Mouse (Mus musculus) embryonic facial prominence, embryonic 13.5 days (tissue): Measurements from ENCODE around the gene B4galt3. TPM values are rescaled to one million over a fixed set of nuclear protein-coding genes. Genes with fewer than 3 reads are reported as not detected.
A peak's percentile ranks its signal among the peaks of the same experiment; 100 is the strongest.

Experiments
- ATAC-seq: fragments of 200-750 bp; cut with Nextera tagmentation; 2 replicates; pipeline ENCODE4 v1.8.0; 2017; ENCODE audit warnings: low read depth; ENCODE audit not compliant: insufficient number of reproducible peaks, insufficient read depth, low FRiP score, low TSS enrichment
- H3K27ac ChIP-seq: fragments of 300-500 bp; sonication (generic); 2 replicates; pipeline ENCODE4 v1.5.1; 2015; ENCODE audit warnings: moderate library complexity, mild to moderate bottlenecking, inconsistent platforms
- H3K27me3 ChIP-seq: fragments of 300-500 bp; sonication (generic); 2 replicates; pipeline ENCODE4 v1.6.1; 2015; ENCODE audit warnings: mild to moderate bottlenecking, inconsistent platforms
- H3K36me3 ChIP-seq: fragments of 300-500 bp; sonication (generic); 2 replicates; pipeline ENCODE4 v1.6.1; 2015; ENCODE audit warnings: mild to moderate bottlenecking, inconsistent platforms
- H3K4me1 ChIP-seq: fragments of 300-500 bp; sonication (generic); 2 replicates; pipeline ENCODE4 v1.6.1; 2015; ENCODE audit warnings: inconsistent platforms
- H3K4me2 ChIP-seq: fragments of 300-500 bp; sonication (generic); 2 replicates; pipeline ENCODE4 v1.6.1; 2015; ENCODE audit warnings: moderate library complexity, mild to moderate bottlenecking, inconsistent platforms
- H3K4me3 ChIP-seq: fragments of 300-500 bp; sonication (generic); 2 replicates; pipeline ENCODE4 v1.5.1; 2015; ENCODE audit warnings: mild to moderate bottlenecking, inconsistent platforms
- H3K9ac ChIP-seq: fragments of 300-500 bp; sonication (generic); 2 replicates; pipeline ENCODE4 v1.6.1; 2015; ENCODE audit warnings: mild to moderate bottlenecking, inconsistent platforms
- H3K9me3 ChIP-seq: fragments of 300-500 bp; sonication (generic); 2 replicates; pipeline ENCODE4 v1.6.1; 2016; ENCODE audit warnings: inconsistent platforms
- WGBS: fragments of 180-500 bp; shearing (Covaris S2); methylation state at CpG from one replicate; pipeline ENCODE4 v1.1.7; 2015; ENCODE audit warnings: mixed read lengths; 5-methylcytosine and 5-hydroxymethylcytosine counted together
- polyA plus RNA-seq: library from polyadenylated mRNA; unstranded; fragments of >200 nt; fragmentation: Nextera tagmentation; extraction: Ambion mirVana; gene quantifications from 2 replicates; pipeline ENCODE4 v1.2.1, GENCODE M21; 2015

The B4galt3 gene
- 82.1 and 84.2 TPM in 2 replicates for polyA plus RNA-seq

GRCm38 (mm10) chr1:171269848-171270572 lies at the start of gene B4galt3:
TSS of gene B4galt3 (plus strand) at chr1:171270328.
- peak within 1 kb of the TSS; percentile 95 for H3K4me2 ChIP-seq
- H3K36me3 ChIP-seq, result peaks cover 34% of the 10 kb centered on the region
- H3K4me1 ChIP-seq, result peaks cover 20% of the 10 kb centered on the region
- H3K9me3 ChIP-seq, result no peaks in the 10 kb centered on the region
- H3K4me3 ChIP-seq, result peak within 1 kb of the TSS; percentile 83
- ATAC-seq, result peak; percentile 90
- no peaks in the 10 kb centered on the region for H3K27me3 ChIP-seq
- H3K9ac ChIP-seq, result peak within 1 kb of the TSS; percentile 85
- WGBS, result 3% methylated on average over 36 of the region's 36 CpGs
- peak within 1 kb of the TSS; percentile 68 for H3K27ac ChIP-seq

DNA sequence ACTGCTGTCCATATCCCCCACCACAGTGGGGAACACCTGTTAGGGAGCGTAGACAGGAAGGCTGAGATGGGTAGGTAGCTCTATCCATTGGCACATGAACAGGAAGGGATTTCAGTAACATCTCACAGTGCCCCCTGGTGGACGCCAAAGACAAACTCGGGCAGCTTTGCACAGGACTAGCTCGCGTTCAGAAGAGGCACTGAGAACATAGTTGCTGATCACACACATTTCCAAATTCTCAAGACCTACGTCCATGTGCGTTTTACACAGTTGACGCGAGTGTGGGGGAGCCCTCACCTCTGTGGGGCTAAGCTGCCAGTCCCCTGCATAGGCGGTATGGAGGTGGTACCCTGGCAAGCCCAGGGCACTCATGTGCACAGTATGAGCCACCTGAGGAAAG lies 49.3 kb upstream of the B4galt3 start:
- WGBS, result 7% methylated on average over 10 of the region's 10 CpGs
- Histone ChIP-seq H3K4me1 (peaks cover 13% of the 10 kb centered on the region), H3K9me3 (no peaks in the 10 kb centered on the region), H3K4me3 (peak overlapping the region; percentile 72), H3K4me2 (peak overlapping the region; percentile 89), H3K27me3 (no peaks in the 10 kb centered on the region), H3K36me3 (peaks cover 23% of the 10 kb centered on the region), H3K27ac (no peak overlapping the region), H3K9ac (no peak overlapping the region)
- ATAC-seq, result no peak; the same call in 1 of the 2 replicates

DNA sequence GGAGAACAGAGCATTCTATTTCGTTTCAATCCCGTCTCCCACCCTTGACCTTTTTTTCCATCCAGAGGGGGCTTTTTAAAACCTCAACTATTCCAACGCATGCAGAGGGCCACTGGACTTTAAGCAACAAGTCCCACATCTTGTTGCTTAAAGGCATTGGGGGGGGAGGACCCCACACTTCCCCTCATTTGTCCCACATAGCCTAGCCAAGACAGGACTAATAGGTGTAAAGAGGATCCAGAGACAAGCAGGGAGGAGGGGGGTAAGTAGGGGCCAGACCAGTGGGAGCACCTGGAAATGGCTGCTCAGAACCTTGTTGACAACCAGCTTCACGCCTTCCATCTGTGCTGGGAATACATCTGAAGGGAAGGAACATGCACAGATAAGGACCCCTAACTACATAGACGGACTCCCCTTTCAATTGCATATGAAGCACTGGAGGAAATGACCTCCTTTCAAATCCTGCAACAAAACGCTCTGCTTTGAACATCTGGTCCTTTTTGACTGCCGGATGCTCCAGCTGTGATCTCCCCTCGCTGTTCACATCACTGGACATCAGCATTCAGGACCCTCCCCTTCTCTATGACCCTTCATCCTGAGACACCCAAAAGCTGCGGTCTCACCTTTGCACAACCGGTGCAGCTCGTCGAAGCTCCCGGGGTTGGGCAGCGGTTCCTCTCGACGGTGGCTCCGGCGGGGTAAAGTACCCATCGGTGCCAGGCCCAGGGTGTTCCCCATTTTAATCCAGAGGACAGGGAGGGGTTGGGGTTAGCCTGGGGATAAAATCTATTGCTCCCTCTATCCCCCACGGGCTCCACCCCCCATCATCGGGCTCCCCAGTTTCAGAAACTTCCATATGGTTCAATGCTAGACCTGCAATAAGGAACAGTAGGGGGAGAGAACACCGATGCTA lies 48.6 kb upstream of the B4galt3 start:
- Histone ChIP-seq H3K27me3 (no peaks in the 10 kb centered on the region), H3K36me3 (peaks cover 23% of the 10 kb centered on the region), H3K4me1 (peaks cover 13% of the 10 kb centered on the region), H3K9me3 (no peaks in the 10 kb centered on the region), H3K4me2 (peak overlapping the region; percentile 89), H3K27ac (no peak overlapping the region), H3K9ac (peak overlapping the region; percentile 68), H3K4me3 (peak overlapping the region; percentile 72)
- ATAC-seq, result no peak
- 6% methylated on average over 22 of the region's 22 CpGs for WGBS

DNA sequence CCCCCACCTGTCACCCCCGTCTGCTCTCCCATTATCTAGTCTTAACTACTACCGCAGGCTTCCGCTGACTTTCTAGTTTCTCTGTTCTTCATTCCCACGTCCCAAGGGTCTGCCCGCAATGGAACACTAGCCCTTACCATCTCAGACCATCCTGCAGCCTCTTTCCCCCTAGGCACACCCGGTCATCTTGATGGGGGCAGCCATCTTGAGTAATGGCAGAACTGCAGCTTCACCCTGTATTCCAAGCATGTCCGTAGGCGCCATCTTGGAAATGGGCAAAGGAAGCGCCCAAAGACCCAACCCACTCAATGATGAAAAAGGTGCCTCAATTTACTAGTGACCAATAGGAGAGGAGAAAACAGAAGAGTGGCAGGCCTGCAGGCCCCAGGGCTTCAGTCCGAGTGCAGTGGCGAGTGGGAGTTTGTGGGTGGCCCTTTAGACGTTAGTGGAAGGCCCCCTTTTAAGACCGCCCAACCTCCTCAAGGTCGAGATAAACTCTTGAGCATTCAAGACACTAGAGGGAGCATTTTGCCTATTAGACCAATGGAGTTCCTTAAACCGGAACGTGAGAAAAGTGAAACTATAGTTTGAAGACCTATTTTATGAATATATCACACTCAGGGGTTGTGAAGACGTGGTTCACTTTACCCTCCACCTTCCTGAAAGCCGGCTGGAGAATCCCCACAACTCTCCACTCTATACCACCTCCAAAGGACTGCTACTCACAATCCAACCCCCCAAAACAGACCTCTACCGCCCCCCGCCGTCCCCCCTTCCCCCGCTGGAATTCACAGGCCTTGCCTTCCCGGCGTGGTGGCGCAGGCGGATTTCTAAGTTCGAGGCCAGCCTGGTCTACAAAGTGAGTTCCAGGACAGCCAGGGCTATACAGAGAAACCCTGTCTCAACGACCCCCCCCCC lies 47.6 kb upstream of the B4galt3 start, which contains the start of gene Tomm40l:
Tomm40l (minus strand) TSS at position 277 of the 918 bp plus-strand sequence.
- no peaks in the 10 kb centered on the region for H3K9me3 ChIP-seq
- no peaks in the 10 kb centered on the region for H3K27me3 ChIP-seq
- H3K36me3 ChIP-seq, result peaks cover 23% of the 10 kb centered on the region
- H3K9ac ChIP-seq, result peak within 1 kb of the TSS; percentile 68
- peak; percentile 98 for ATAC-seq
- peaks cover 13% of the 10 kb centered on the region for H3K4me1 ChIP-seq
- H3K4me2 ChIP-seq, result peak within 1 kb of the TSS; percentile 89
- WGBS, result 2% methylated on average over 28 of the region's 28 CpGs
- H3K27ac ChIP-seq, result peak within 1 kb of the TSS; percentile 89
- peak within 1 kb of the TSS; percentile 72 for H3K4me3 ChIP-seq

DNA sequence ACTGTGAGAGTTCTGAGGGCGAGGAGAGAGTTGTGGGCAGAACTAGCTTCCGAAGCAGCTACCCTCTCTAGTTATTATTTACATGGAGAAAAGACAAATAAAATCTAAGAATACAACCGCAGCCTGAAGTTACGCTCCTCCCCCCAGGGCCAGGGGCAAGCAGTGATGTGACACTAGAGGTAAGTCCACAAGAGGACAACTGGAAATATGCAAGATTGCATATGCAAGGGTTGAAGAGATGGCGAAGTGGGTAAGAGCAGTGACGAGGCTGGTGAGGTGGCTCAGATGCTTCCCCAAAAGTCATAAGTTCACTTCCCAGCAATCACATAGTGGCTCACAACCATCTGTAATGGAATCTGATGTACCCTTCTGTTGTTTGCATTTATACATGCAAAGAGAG lies 47.0 kb upstream of the B4galt3 start:
- no peak for ATAC-seq
- WGBS, result 82% methylated on average over 6 of the region's 6 CpGs
- H3K9me3 ChIP-seq, result no peaks in the 10 kb centered on the region
- H3K27me3 ChIP-seq, result no peaks in the 10 kb centered on the region
- H3K4me3 ChIP-seq, result peak overlapping the region; percentile 72
- peaks cover 20% of the 10 kb centered on the region for H3K36me3 ChIP-seq
- peak overlapping the region; percentile 50 for H3K4me2 ChIP-seq
- H3K4me1 ChIP-seq, result peaks cover 13% of the 10 kb centered on the region
- peak overlapping the region; percentile 60 for H3K9ac ChIP-seq
- H3K27ac ChIP-seq, result peak overlapping the region; percentile 89

GRCm38 (mm10) chr1:171223796-171224195 lies 46.3 kb upstream of the B4galt3 start:
- H3K4me2 ChIP-seq, result no peak overlapping the region
- 81% methylated on average over 2 of the region's 2 CpGs for WGBS
- no peak overlapping the region for H3K4me3 ChIP-seq
- no peak overlapping the region for H3K27ac ChIP-seq
- no peaks in the 10 kb centered on the region for H3K9me3 ChIP-seq
- no peaks in the 10 kb centered on the region for H3K27me3 ChIP-seq
- peaks cover 14% of the 10 kb centered on the region for H3K36me3 ChIP-seq
- no peak overlapping the region for H3K9ac ChIP-seq
- peaks cover 13% of the 10 kb centered on the region for H3K4me1 ChIP-seq
- no peak for ATAC-seq

GRCm38 (mm10) chr1:171224857-171225256 lies 45.3 kb upstream of the B4galt3 start, which contains the start of gene Apoa2:
TSS of gene Apoa2 (plus strand) at chr1:171225054.
- H3K9me3 ChIP-seq, result no peaks in the 10 kb centered on the region
- H3K27me3 ChIP-seq, result no peaks in the 10 kb centered on the region
- ATAC-seq, result no peak
- no peak within 1 kb of the TSS for H3K9ac ChIP-seq
- H3K36me3 ChIP-seq, result peaks cover 4% of the 10 kb centered on the region
- H3K4me2 ChIP-seq, result no peak within 1 kb of the TSS
- peaks cover 14% of the 10 kb centered on the region for H3K4me1 ChIP-seq
- no peak within 1 kb of the TSS for H3K4me3 ChIP-seq
- H3K27ac ChIP-seq, result no peak within 1 kb of the TSS
- WGBS, result 68% methylated on average over 5 of the region's 5 CpGs

DNA sequence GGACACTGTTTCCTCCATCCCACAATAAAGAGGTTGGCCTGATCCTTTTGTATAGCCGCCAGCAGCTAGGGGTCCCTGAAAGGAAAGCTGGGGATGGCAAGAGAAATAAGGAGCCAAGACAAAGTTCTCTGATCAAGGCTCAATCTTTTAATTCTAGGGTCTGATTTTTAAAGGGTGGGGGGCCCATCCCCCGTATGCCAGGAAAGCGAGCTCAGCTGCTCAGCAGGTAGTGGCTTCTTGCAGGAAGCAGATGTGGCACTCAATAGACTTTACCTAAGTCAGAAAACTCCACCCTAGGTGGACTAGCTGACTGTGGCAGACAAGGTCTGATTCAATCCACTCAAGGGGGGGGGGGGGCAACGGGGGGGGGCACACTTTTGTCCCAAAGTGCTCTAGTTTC lies 43.3 kb upstream of the B4galt3 start:
- Histone ChIP-seq H3K27me3 (no peaks in the 10 kb centered on the region), H3K9me3 (no peaks in the 10 kb centered on the region), H3K4me1 (peaks cover 11% of the 10 kb centered on the region), H3K4me3 (no peak overlapping the region), H3K27ac (no peak overlapping the region; the same call in 1 of the 2 replicates), H3K9ac (no peak overlapping the region), H3K4me2 (no peak overlapping the region), H3K36me3 (no peaks in the 10 kb centered on the region)
- 58% methylated on average over 4 of the region's 4 CpGs for WGBS
- ATAC-seq, result no peak

DNA sequence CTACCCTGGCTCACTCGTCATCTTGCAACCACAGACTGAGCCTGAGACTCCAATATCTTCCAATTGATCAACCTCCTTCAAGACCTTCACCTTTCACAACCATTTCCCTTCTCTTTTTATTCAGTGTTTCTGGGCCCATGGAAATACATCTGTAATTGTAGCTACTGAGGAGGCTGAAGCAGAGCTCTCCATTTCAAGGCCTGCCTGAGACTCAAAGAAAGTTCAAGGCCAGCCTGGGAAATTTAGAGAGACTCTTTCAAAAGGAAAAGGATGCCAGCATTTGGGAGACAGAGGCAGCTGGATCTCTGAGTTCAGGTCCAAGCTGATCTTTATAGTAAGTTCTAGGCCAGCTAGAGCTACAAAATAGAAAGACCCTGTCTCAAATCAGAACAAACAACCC lies 42.2 kb upstream of the B4galt3 start:
- no peak for ATAC-seq
- no peak overlapping the region for H3K4me2 ChIP-seq
- no peaks in the 10 kb centered on the region for H3K9me3 ChIP-seq
- H3K9ac ChIP-seq, result no peak overlapping the region
- peaks cover 10% of the 10 kb centered on the region for H3K4me1 ChIP-seq
- no peak overlapping the region for H3K4me3 ChIP-seq
- no peaks in the 10 kb centered on the region for H3K36me3 ChIP-seq
- no peaks in the 10 kb centered on the region for H3K27me3 ChIP-seq
- no peak overlapping the region for H3K27ac ChIP-seq
- 69% methylated on average over 1 of the region's 1 CpGs for WGBS

GRCm38 (mm10) chr1:171229750-171230149 lies 40.4 kb upstream of the B4galt3 start:
- Histone ChIP-seq H3K27ac (no peak overlapping the region), H3K4me1 (peaks cover 10% of the 10 kb centered on the region), H3K9ac (no peak overlapping the region), H3K4me3 (no peak overlapping the region), H3K4me2 (no peak overlapping the region), H3K27me3 (no peaks in the 10 kb centered on the region), H3K36me3 (peaks cover 18% of the 10 kb centered on the region), H3K9me3 (no peaks in the 10 kb centered on the region)
- ATAC-seq, result no peak
- WGBS, result 35% methylated on average over 6 of the region's 6 CpGs

DNA sequence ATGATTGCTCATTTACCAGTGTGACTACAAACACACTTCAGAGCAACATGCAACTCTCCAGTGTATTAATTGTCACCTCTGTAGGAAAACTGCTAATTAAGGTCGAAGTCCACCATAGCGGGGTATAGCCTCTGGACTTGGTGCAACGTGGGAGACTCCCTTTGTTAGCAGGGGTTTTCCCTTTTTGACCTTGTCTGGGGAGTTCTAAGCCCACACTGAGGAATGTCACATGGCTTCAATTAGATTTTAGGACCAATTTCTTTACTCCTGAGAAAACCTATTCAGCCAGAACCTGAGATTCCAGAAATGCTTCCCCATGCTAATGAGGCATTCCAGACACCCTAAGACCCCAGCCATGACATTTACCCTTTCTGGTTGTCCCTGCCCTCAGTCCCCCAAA lies 39.9 kb upstream of the B4galt3 start:
- WGBS, result 27% methylated on average over 3 of the region's 3 CpGs
- no peak overlapping the region for H3K9ac ChIP-seq
- peaks cover 10% of the 10 kb centered on the region for H3K4me1 ChIP-seq
- no peak overlapping the region for H3K4me3 ChIP-seq
- no peaks in the 10 kb centered on the region for H3K9me3 ChIP-seq
- no peak for ATAC-seq
- H3K27me3 ChIP-seq, result no peaks in the 10 kb centered on the region
- no peak overlapping the region for H3K4me2 ChIP-seq
- H3K27ac ChIP-seq, result no peak overlapping the region
- peaks cover 23% of the 10 kb centered on the region for H3K36me3 ChIP-seq
